Mouse (Mus musculus) erythroblast, embryonic 14.5 days (primary cell): ENCODE results near the gene Lrba.

ENCODE experiments used
- GATA1 ChIP-seq: IDR thresholded peaks from 2 replicates; pipeline ENCODE4 v1.6.1; 2012; ENCODE audit warnings: low read length, inconsistent platforms, mixed read lengths
- TAL1 ChIP-seq: IDR thresholded peaks from 3 replicates; pipeline ENCODE4 v1.6.1; 2012; ENCODE audit warnings: low read length, inconsistent platforms, mixed read lengths

DNA sequence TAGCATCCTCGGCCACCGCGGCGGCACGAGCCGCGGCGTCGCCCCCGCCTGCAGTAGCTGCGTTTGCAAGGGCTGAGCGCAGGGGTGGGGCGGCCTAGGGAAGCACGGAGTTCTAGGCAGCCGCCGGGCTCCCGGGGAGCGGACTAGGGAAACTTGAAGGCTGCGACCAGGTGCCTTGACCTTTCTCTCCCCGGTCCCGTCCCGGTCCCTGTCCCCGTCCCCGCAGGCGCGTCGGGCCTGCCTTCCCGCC lies 241 bp upstream of the Lrba start:
- TF ChIP-seq GATA1 (no peak), TAL1 (no peak)
